Mouse (Mus musculus) hindbrain, embryonic 10.5 days (tissue): ENCODE measurements around the gene Ankrd34b. TPM values are rescaled to one million over a fixed set of nuclear protein-coding genes. Genes with fewer than 3 reads are reported as not detected.

Source experiments
- DNase-seq: peaks from one replicate; pipeline ENCODE4 v3.0.0-alpha.2; 2017; ENCODE audit warnings: low spot score
- H3K27ac ChIP-seq: fragments of 300-500 bp; sonication (generic); 2 replicates; pipeline ENCODE4 v1.5.1; 2016; ENCODE audit warnings: mild to moderate bottlenecking, moderate library complexity
- H3K27me3 ChIP-seq: fragments of 300-500 bp; sonication (generic); 2 replicates; pipeline ENCODE4 v1.6.1; 2016; ENCODE audit warnings: mild to moderate bottlenecking; ENCODE audit not compliant: poor library complexity, insufficient read depth, severe bottlenecking
- H3K36me3 ChIP-seq: fragments of 300-500 bp; sonication (generic); 2 replicates; pipeline ENCODE4 v1.6.1; 2016; ENCODE audit warnings: mild to moderate bottlenecking, moderate library complexity
- H3K4me1 ChIP-seq: fragments of 300-500 bp; sonication (generic); replicated peaks from 2 replicates; pipeline ENCODE4 v1.6.1; 2016; ENCODE audit warnings: mild to moderate bottlenecking
- H3K4me3 ChIP-seq: fragments of 300-500 bp; sonication (generic); 2 replicates; pipeline ENCODE4 v1.5.1; 2016; ENCODE audit warnings: mild to moderate bottlenecking, moderate library complexity
- H3K9me3 ChIP-seq: fragments of 300-500 bp; sonication (generic); 2 replicates; pipeline ENCODE4 v1.6.1; 2016; ENCODE audit warnings: mild to moderate bottlenecking, moderate library complexity
- WGBS: fragments of 180-500 bp; shearing (Covaris S2); methylation state at CpG from one replicate; pipeline ENCODE4 v1.1.7; 2016; 5-methylcytosine and 5-hydroxymethylcytosine counted together
- polyA plus RNA-seq: library from polyadenylated mRNA; unstranded; fragments of >200 nt; fragmentation: Nextera tagmentation; extraction: Ambion mirVana; gene quantifications from 2 replicates; pipeline ENCODE4 v1.2.1, GENCODE M21; 2016

Gene Ankrd34b
- 0.09 TPM in 2 replicates for polyA plus RNA-seq

- H3K4me3 ChIP-seq = peak within 1 kb of the TSS; percentile 76
- H3K27ac ChIP-seq = peak within 1 kb of the TSS; percentile 64
- H3K36me3 ChIP-seq = no peaks in the 10 kb centered on the region
- DNase-seq = peak; percentile 65
- under 1% methylated on average over 54 of the region's 54 CpGs for WGBS
- H3K27me3 ChIP-seq = peaks cover 69% of the 10 kb centered on the region
- H3K9me3 ChIP-seq = no peaks in the 10 kb centered on the region
- H3K4me1 ChIP-seq = peaks cover 16% of the 10 kb centered on the region
Observed at GRCm38 (mm10) chr13:92425758-92426264, at the start of gene Ankrd34b. TSS of gene Ankrd34b (plus strand) at chr13:92425896.

DNA sequence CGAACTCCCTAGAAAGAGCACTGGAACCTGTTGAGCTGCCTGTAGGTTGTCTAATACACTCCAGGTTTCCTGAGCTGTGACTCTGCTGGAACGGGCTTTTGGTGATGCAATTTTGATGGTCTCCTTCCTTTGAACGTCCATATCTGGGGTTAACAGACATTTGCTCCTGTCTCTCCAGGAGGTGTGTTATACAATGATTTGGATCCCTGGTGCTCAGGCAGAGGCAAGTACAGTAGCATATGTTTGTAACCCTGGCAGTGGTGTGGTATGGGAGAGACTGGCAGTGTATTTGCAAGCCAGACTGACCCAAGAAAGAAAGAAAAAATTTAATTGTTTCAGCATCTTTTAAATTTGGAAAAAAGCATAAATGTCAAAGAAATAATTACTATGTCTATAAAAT lies 38.3 kb upstream of the Ankrd34b start:
- no peak for DNase-seq
- Histone ChIP-seq H3K4me3 (no peak overlapping the region), H3K9me3 (no peaks in the 10 kb centered on the region), H3K36me3 (peaks cover 44% of the 10 kb centered on the region), H3K27ac (no peak overlapping the region), H3K4me1 (no peaks in the 10 kb centered on the region), H3K27me3 (no peaks in the 10 kb centered on the region)
- 83% methylated on average over 3 of the region's 3 CpGs for WGBS

DNA sequence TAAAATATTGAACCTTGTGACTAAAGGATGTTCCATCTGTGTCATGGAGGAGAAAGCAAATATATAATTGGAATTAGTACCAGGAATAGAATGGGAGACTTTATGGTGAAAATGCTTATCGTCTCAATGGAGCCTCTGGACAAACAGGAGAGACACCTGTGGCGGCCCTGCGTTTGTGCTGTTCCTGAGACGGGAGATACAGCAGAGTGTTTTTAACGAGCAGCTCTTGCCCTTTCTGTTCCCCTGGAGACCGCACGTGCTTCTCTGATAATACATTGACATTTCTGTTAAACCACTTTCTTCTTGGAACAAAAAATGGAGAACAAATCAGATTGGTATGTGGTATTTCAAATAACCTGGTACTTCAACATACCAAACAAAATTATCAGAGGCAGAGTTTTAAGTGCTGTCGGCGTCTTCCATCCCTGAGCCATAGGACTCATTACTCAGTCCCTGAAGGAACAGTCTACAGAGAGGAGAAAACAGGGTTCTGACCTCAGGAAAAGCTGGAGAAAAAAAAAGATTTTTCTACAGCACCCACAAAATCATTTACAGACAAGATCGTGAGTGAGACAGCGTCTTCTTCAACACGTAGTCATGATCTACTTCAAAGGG lies 32.5 kb upstream of the Ankrd34b start:
- Histone ChIP-seq H3K27me3 (no peaks in the 10 kb centered on the region), H3K4me1 (no peaks in the 10 kb centered on the region), H3K27ac (no peak overlapping the region), H3K4me3 (no peak overlapping the region), H3K9me3 (no peaks in the 10 kb centered on the region), H3K36me3 (no peaks in the 10 kb centered on the region)
- no peak for DNase-seq
- WGBS = 93% methylated on average over 12 of the region's 12 CpGs

DNA sequence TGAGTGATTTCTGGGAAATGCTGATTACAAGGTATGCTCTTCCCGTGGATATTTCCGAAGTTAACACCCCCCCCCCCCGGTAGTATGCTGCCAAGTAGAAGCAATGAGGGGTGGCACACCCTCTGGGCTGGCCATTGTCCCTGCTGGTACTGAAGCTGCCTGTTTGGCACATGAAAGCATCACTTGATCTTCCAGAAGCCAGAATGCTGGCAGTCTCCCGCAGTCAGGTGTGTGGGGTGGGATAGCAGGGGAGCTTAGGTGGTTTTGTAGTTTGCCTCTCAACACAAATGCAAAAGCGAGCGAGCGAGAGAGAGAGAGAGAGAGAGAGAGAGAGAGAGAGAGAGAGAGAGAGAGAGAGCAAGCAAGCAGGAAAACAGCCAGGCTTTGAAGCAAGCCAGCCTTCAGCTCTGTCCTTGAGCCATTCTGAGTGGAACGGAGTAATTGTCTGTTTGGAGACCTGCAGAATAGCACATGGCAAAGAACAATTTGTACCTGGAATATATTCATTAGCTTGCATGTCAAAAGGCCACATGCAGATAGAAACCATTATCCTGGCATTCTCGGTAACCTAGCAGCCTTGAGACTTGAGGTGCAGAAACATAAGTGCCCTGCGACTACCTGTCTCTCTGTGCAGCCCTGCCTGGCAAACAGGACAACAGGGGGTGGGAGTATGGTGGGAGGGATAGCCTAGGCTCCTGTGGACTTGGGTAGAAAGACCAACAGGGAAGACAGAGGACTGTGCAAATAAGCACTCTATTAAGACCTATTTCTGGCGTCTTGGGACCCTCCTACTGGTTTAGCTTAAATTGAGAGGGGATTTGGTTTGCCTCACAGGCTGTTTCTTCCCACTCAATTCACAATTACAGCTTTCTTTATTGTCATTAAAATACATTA lies 27.0 kb upstream of the Ankrd34b start:
- no peak for DNase-seq
- Histone ChIP-seq H3K4me3 (no peak overlapping the region), H3K4me1 (no peaks in the 10 kb centered on the region), H3K36me3 (no peaks in the 10 kb centered on the region), H3K27me3 (no peaks in the 10 kb centered on the region), H3K9me3 (no peaks in the 10 kb centered on the region), H3K27ac (no peak overlapping the region)
- 72% methylated on average over 11 of the region's 11 CpGs for WGBS

DNA sequence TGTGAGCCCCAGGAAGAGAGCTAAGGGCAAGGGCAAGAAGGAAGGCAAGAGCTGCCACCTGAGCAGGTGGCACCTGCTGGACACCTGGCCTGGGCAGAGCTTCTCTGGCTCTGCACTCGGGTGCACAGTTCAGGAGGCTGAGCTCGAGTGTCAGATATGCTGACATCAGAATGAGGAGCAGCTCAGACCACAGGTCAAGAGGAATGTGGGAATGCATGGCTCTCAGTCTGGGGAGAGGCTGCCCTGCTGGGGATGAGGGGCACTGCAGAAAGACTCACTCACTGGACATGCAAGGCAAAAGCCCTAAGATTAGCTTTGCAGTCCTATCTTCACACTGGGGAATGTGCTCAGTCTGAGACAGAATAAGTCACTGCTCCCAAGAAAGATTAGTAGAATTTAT lies 23.6 kb upstream of the Ankrd34b start:
- Histone ChIP-seq H3K4me1 (no peaks in the 10 kb centered on the region), H3K27me3 (no peaks in the 10 kb centered on the region), H3K36me3 (no peaks in the 10 kb centered on the region), H3K27ac (no peak overlapping the region), H3K4me3 (no peak overlapping the region), H3K9me3 (no peaks in the 10 kb centered on the region)
- no peak for DNase-seq
- WGBS = 71% methylated on average over 2 of the region's 2 CpGs

GRCm38 (mm10) chr13:92403496-92403895 lies 22.2 kb upstream of the Ankrd34b start:
- H3K27ac ChIP-seq = no peak overlapping the region
- 84% methylated on average over 3 of the region's 3 CpGs for WGBS
- DNase-seq = no peak
- H3K27me3 ChIP-seq = no peaks in the 10 kb centered on the region
- H3K9me3 ChIP-seq = no peaks in the 10 kb centered on the region
- H3K4me1 ChIP-seq = no peaks in the 10 kb centered on the region
- no peak overlapping the region for H3K4me3 ChIP-seq
- H3K36me3 ChIP-seq = no peaks in the 10 kb centered on the region

DNA sequence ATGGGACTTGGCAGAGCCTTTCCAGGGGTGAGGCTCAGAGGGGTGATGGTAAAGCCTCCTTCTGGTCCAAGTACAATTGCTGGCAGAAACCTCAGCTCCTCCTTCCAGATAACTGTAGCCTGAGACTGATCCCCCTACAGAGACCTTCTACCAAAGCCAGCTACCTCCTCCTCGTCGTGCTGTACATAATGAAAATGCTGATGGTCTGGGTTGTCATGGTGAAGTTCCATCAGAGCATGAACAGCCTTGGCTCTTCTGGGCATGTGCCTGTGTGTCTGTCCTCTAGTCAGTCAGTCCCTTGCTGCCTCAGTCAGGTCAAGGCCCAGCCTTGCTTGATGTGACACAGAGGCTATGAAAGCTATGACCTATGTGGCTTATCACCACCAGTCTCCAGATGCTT lies 15.2 kb upstream of the Ankrd34b start:
- Histone ChIP-seq H3K9me3 (no peaks in the 10 kb centered on the region), H3K36me3 (no peaks in the 10 kb centered on the region), H3K27me3 (no peaks in the 10 kb centered on the region), H3K4me1 (no peaks in the 10 kb centered on the region), H3K4me3 (no peak overlapping the region), H3K27ac (no peak overlapping the region)
- no peak for DNase-seq
- WGBS = 76% methylated on average over 2 of the region's 2 CpGs

- peaks cover 21% of the 10 kb centered on the region for H3K27me3 ChIP-seq
- WGBS = 89% methylated on average over 11 of the region's 11 CpGs
- DNase-seq = no peak
- H3K36me3 ChIP-seq = no peaks in the 10 kb centered on the region
- H3K4me1 ChIP-seq = no peaks in the 10 kb centered on the region
- H3K27ac ChIP-seq = no peak overlapping the region
- H3K4me3 ChIP-seq = no peak overlapping the region
- no peaks in the 10 kb centered on the region for H3K9me3 ChIP-seq
Observed at GRCm38 (mm10) chr13:92419630-92420029, 6.1 kb upstream of the Ankrd34b start.

DNA sequence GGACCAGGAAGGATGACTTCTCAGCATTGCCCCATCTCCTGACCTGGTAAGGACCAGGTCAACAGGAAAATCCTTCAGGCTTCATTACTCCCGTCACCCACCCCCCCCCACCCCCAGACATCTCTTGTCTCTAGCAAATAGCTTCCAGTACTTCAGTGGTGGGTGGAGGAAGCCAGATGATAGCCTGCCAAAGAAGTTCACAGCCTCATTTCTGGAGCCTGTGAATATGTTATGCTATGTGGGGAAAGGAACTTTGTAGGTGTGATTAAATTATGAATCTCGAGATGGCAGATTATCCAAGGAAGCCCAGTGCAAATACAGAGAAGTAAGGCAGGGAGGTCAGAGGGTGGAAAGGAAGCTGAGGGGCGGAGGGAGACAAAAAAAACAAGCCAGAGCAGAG lies 2.0 kb upstream of the Ankrd34b start:
- Histone ChIP-seq H3K4me1 (peaks cover 16% of the 10 kb centered on the region), H3K27me3 (peaks cover 62% of the 10 kb centered on the region), H3K36me3 (no peaks in the 10 kb centered on the region), H3K9me3 (no peaks in the 10 kb centered on the region), H3K27ac (no peak overlapping the region), H3K4me3 (no peak overlapping the region)
- DNase-seq = no peak
- WGBS = 64% methylated on average over 3 of the region's 3 CpGs

DNA sequence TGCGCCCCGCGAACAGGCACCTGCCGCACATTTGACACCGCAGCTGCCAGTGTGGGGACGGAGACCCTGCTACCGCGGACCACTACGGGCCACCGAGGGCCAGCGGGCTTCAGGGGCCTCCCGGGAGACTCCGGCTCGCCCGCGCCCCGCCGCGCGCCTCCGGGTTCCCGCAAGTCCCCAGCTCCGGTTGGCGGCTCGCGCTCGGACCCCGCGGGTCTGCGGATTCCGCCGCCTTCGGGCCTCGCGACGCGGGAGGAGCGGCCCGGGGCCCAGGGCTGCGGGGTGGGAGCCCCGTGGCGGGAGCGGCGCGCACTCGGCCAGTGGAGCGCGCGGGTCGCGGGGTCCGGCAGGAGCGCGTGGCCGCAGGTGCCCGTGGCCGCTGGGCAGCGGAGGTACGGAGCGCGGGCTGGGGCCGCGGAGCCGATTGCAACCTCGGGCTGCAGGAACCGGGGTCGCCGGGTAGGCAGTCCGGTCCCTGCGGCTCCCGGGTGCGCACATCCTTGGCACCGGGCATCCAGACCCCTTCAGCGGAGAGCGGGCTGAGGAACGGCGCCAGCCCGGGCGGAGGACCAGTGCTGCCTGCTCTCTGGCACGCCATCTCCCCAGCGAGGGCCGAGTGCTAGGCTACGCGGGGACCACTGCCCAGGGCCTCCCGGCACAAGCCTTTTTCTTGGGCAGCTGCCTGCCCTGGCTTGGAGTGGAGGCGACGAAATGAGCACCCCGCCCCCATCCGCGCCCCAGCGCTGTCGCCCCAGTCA lies 777 bp downstream of the Ankrd34b start:
- peak; percentile 47 for DNase-seq
- Histone ChIP-seq H3K36me3 (no peaks in the 10 kb centered on the region), H3K9me3 (no peaks in the 10 kb centered on the region), H3K27me3 (peaks cover 69% of the 10 kb centered on the region), H3K4me3 (peak overlapping the region; percentile 76), H3K4me1 (peaks cover 16% of the 10 kb centered on the region), H3K27ac (peak overlapping the region; percentile 64)
- WGBS = under 1% methylated on average over 92 of the region's 92 CpGs

GRCm38 (mm10) chr13:92427351-92427855 lies 1.7 kb downstream of the Ankrd34b start:
- WGBS = 48% methylated on average over 4 of the region's 4 CpGs
- Histone ChIP-seq H3K27ac (no peak overlapping the region), H3K36me3 (no peaks in the 10 kb centered on the region), H3K27me3 (peaks cover 69% of the 10 kb centered on the region), H3K9me3 (no peaks in the 10 kb centered on the region), H3K4me1 (peaks cover 16% of the 10 kb centered on the region), H3K4me3 (no peak overlapping the region)
- no peak for DNase-seq

DNA sequence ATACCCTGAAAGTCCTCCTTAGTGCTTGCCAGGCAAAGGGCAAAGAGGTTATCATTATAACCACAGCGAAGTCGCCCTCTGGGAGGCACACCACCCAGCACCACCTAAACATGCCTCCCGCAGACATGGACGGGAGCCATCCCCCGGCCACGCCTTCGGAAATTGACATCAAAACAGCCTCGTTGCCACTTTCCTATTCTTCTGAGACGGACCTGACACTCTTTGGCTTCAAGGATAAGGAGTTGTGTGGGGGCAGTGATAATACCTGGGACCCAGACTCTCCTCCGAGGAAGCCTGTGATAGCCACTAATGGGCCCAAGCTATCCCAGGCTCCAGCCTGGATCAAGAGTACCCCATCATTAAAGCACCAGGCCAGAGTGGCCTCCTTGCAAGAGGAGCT lies 13.0 kb downstream of the Ankrd34b start:
- H3K9me3 ChIP-seq = no peaks in the 10 kb centered on the region
- H3K27ac ChIP-seq = no peak overlapping the region
- no peak overlapping the region for H3K4me3 ChIP-seq
- H3K36me3 ChIP-seq = no peaks in the 10 kb centered on the region
- DNase-seq = no peak
- 92% methylated on average over 10 of the region's 10 CpGs for WGBS
- H3K27me3 ChIP-seq = no peaks in the 10 kb centered on the region
- H3K4me1 ChIP-seq = no peaks in the 10 kb centered on the region
